12 mouse cellular contexts compared by ENCODE assay signal in genomic region chr17:35817226-35817625, GRCm38 (mm10). TPM values are rescaled to one million over a fixed set of nuclear protein-coding genes. Genes with fewer than 3 reads are reported as not detected.
A peak's percentile ranks its signal among the peaks of the same experiment; 100 is the strongest.
DNase-seq lines count a peak whose midpoint lies in the region; ATAC-seq and TF ChIP-seq lines count a peak whose summit lies in the region.
"Had no signal": no experiment of that assay in that cellular context is flagged by ENCODE, and none has a peak within 500 bp of the region (broad histone marks: within the 10 kb centered on the region; RNA-seq: fewer than 3 reads in every experiment).

No protein-coding gene starts in this region.

- no peak overlapping the region for H3K27ac ChIP-seq in heart, embryonic 12.5 days (ENCODE audit: poor library complexity, severe bottlenecking)
- no peak overlapping the region for H3K27ac ChIP-seq in stomach, embryonic 14.5 days (ENCODE audit: low read length)
- no peak overlapping the region for H3K27ac ChIP-seq in stomach, postnatal 0 days (replicated peaks)
- H3K27ac ChIP-seq: left cerebral cortex, adult 2 months; liver, embryonic 13.5 days had no signal

- no peaks in the 10 kb centered on the region for H3K27me3 ChIP-seq in heart, embryonic 12.5 days (replicated peaks)
- no peaks in the 10 kb centered on the region for H3K27me3 ChIP-seq in stomach, embryonic 14.5 days (ENCODE audit: control insufficient read depth, insufficient read depth, low read length)
- no peaks in the 10 kb centered on the region for H3K27me3 ChIP-seq in stomach, postnatal 0 days (ENCODE audit: control insufficient read depth, insufficient read depth, low read length)
- H3K27me3 ChIP-seq: liver, embryonic 13.5 days had no signal

- TF ChIP-seq CTCF in stomach, postnatal 0 days (IDR thresholded peaks at IDR 0.05; ENCODE audit: low read depth): no peak

- intact Hi-C loops in left cerebral cortex, postnatal 25 days (cut with DNase I): no loop called here

- no peak for ATAC-seq in heart, embryonic 12.5 days (ENCODE audit: insufficient number of reproducible peaks, low FRiP score)
- no peak for ATAC-seq in stomach, embryonic 14.5 days (ENCODE audit: insufficient number of reproducible peaks, insufficient read depth, low FRiP score, low read depth)
- no peak for ATAC-seq in stomach, postnatal 0 days (ENCODE audit: low FRiP score, low TSS enrichment)

- no peak overlapping the region for H3K4me3 ChIP-seq in heart, embryonic 12.5 days
- no peak overlapping the region for H3K4me3 ChIP-seq in stomach, embryonic 14.5 days (ENCODE audit: low read depth, low read length)
- H3K4me3 ChIP-seq in stomach, postnatal 0 days (ENCODE audit: low read depth, low read length): no peak overlapping the region
- H3K4me3 ChIP-seq: left cerebral cortex, adult 2 months; liver, embryonic 13.5 days had no signal

- TF ChIP-seq EP300 in stomach, postnatal 0 days (optimal IDR thresholded peaks at IDR 0.05): no peak

- H3K9me3 ChIP-seq in heart, embryonic 12.5 days (replicated peaks): no peaks in the 10 kb centered on the region
- H3K9me3 ChIP-seq in stomach, embryonic 14.5 days (ENCODE audit: control insufficient read depth, low read depth, low read length): no peaks in the 10 kb centered on the region
- H3K9me3 ChIP-seq in stomach, postnatal 0 days (ENCODE audit: control insufficient read depth, low read length): no peaks in the 10 kb centered on the region
- H3K9me3 ChIP-seq: liver, embryonic 13.5 days had no signal

- H3K4me2 ChIP-seq in heart, embryonic 12.5 days: no peak overlapping the region
- no peak overlapping the region for H3K4me2 ChIP-seq in stomach, embryonic 14.5 days (replicated peaks; ENCODE audit: low read depth, low read length)
- no peak overlapping the region for H3K4me2 ChIP-seq in stomach, postnatal 0 days (replicated peaks; ENCODE audit: low read depth)
- H3K4me2 ChIP-seq: liver, embryonic 13.5 days had no signal

- 62% methylated on average over 10 of the region's 10 CpGs for WGBS in heart, embryonic 12.5 days
- WGBS in stomach, embryonic 14.5 days: 55% methylated on average over 10 of the region's 10 CpGs
- 66% methylated on average over 10 of the region's 10 CpGs for WGBS in stomach, postnatal 0 days

- DNase-seq in heart, postnatal 4 days: no peak
- no peak for DNase-seq in stomach, postnatal 0 days (ENCODE audit: low spot score)
- DNase-seq in kidney, postnatal 14 days: peak; percentile 55
- DNase-seq in left cerebral cortex, postnatal 25 days (ENCODE audit: low spot score in 2 of 2): no peak
- no peak for DNase-seq in left cerebral cortex, adult 11 months (ENCODE audit: low spot score)
- DNase-seq: cerebellum, adult 18-20 months; liver, embryonic 13.5 days; spleen, adult 18-20 months; thymus, adult 18-20 months had no signal

- H3K9ac ChIP-seq in heart, embryonic 12.5 days: 0 out of 2 replicates have a peak overlapping the region, but pooled peaks have one; percentile 30
- 0 out of 2 replicates have a peak overlapping the region, but pooled peaks have one; percentile 2 for H3K9ac ChIP-seq in stomach, embryonic 14.5 days (replicated peaks; ENCODE audit: low read depth, low read length)
- no peak overlapping the region for H3K9ac ChIP-seq in stomach, postnatal 0 days (ENCODE audit: low read length)
- H3K9ac ChIP-seq: liver, embryonic 13.5 days had no signal

- H3K36me3 ChIP-seq in heart, embryonic 12.5 days: no peaks in the 10 kb centered on the region
- H3K36me3 ChIP-seq in stomach, embryonic 14.5 days (ENCODE audit: control insufficient read depth, insufficient read depth, low read length): no peaks in the 10 kb centered on the region
- no peaks in the 10 kb centered on the region for H3K36me3 ChIP-seq in stomach, postnatal 0 days (ENCODE audit: control insufficient read depth, insufficient read depth, low read length)
- H3K36me3 ChIP-seq: liver, embryonic 13.5 days had no signal

- peaks cover 60% of the 10 kb centered on the region for H3K4me1 ChIP-seq in heart, embryonic 12.5 days (replicated peaks)
- H3K4me1 ChIP-seq in stomach, embryonic 14.5 days (ENCODE audit: control insufficient read depth, insufficient read depth, low read length): peaks cover 33% of the 10 kb centered on the region; the same call in 1 of the 2 replicates
- H3K4me1 ChIP-seq in stomach, postnatal 0 days (replicated peaks; ENCODE audit: control insufficient read depth, insufficient read depth): peaks cover 10% of the 10 kb centered on the region

RNA-seq across cellular contexts. Expression of gene Ier3, which starts 4.3 kb away (rescaled TPM):
- 37.6 and 38.6 TPM in 2 replicates for polyA plus RNA-seq in heart, embryonic 12.5 days (2016; fragmentation: Nextera tagmentation; extraction: Ambion mirVana)
- 10 to 100 TPM; 39.7 to 42.5 TPM for total RNA-seq in heart, postnatal 4 days (2021)
- polyA plus RNA-seq in stomach, embryonic 14.5 days (2014; fragmentation: Nextera tagmentation; extraction: Ambion mirVana): 3.7 and 5.4 TPM in 2 replicates
- 74.8 and 79.5 TPM in 2 replicates for polyA plus RNA-seq in stomach, postnatal 0 days (2015; fragmentation: Nextera tagmentation; extraction: Ambion mirVana)
- total RNA-seq in left cerebral cortex, postnatal 25 days (2021): 10 to 100 TPM; 11.2 to 12.5 TPM

RNA-seq across cellular contexts. Expression of gene Flot1, which starts 5.8 kb away (rescaled TPM):
- polyA plus RNA-seq in heart, embryonic 12.5 days (2016; fragmentation: Nextera tagmentation; extraction: Ambion mirVana): 78.2 and 80.2 TPM in 2 replicates
- 100 to 1,000 TPM in 1 of 2 experiments, 10 to 100 TPM in 1; 97.8 to 105 TPM for total RNA-seq in heart, postnatal 4 days (2021)
- polyA plus RNA-seq in stomach, embryonic 14.5 days (2014; fragmentation: Nextera tagmentation; extraction: Ambion mirVana): 42.8 and 44.2 TPM in 2 replicates
- 41.0 and 43.5 TPM in 2 replicates for polyA plus RNA-seq in stomach, postnatal 0 days (2015; fragmentation: Nextera tagmentation; extraction: Ambion mirVana)
- 100 to 1,000 TPM; 120 to 137 TPM for total RNA-seq in left cerebral cortex, postnatal 25 days (2021)

RNA-seq across cellular contexts. Expression of gene Tubb5, which starts 20.9 kb away (rescaled TPM):
- polyA plus RNA-seq in heart, embryonic 12.5 days (2016; fragmentation: Nextera tagmentation; extraction: Ambion mirVana): 743 and 773 TPM in 2 replicates
- 100 to 1,000 TPM; 908 to 913 TPM for total RNA-seq in heart, postnatal 4 days (2021)
- polyA plus RNA-seq in stomach, embryonic 14.5 days (2014; fragmentation: Nextera tagmentation; extraction: Ambion mirVana): 932 and 983 TPM in 2 replicates
- polyA plus RNA-seq in stomach, postnatal 0 days (2015; fragmentation: Nextera tagmentation; extraction: Ambion mirVana): 251 and 296 TPM in 2 replicates
- 100 to 1,000 TPM; 492 to 522 TPM for total RNA-seq in left cerebral cortex, postnatal 25 days (2021)

RNA-seq across cellular contexts. Expression of gene Mdc1, which starts 24.1 kb away (rescaled TPM):
- 21.6 and 25.0 TPM in 2 replicates for polyA plus RNA-seq in heart, embryonic 12.5 days (2016; fragmentation: Nextera tagmentation; extraction: Ambion mirVana)
- 10 to 100 TPM; 37.9 to 40.6 TPM for total RNA-seq in heart, postnatal 4 days (2021)
- 18.7 and 19.2 TPM in 2 replicates for polyA plus RNA-seq in stomach, embryonic 14.5 days (2014; fragmentation: Nextera tagmentation; extraction: Ambion mirVana)
- polyA plus RNA-seq in stomach, postnatal 0 days (2015; fragmentation: Nextera tagmentation; extraction: Ambion mirVana): 2.1 and 2.2 TPM in 2 replicates
- 10 to 100 TPM in 1 of 2 experiments, 1 to 10 TPM in 1; 9.7 to 12.0 TPM for total RNA-seq in left cerebral cortex, postnatal 25 days (2021)

RNA-seq across cellular contexts. Expression of gene Nrm, which starts 43.9 kb away (rescaled TPM):
- 48.9 and 50.7 TPM in 2 replicates for polyA plus RNA-seq in heart, embryonic 12.5 days (2016; fragmentation: Nextera tagmentation; extraction: Ambion mirVana)
- total RNA-seq in heart, postnatal 4 days (2021): 10 to 100 TPM; 26.3 to 32.2 TPM
- 65.3 and 67.1 TPM in 2 replicates for polyA plus RNA-seq in stomach, embryonic 14.5 days (2014; fragmentation: Nextera tagmentation; extraction: Ambion mirVana)
- 27.3 and 27.4 TPM in 2 replicates for polyA plus RNA-seq in stomach, postnatal 0 days (2015; fragmentation: Nextera tagmentation; extraction: Ambion mirVana)
- 1 to 10 TPM; 3.2 to 3.6 TPM for total RNA-seq in left cerebral cortex, postnatal 25 days (2021)
